Mouse (Mus musculus) MEL (cell line): Measurements from ENCODE around the gene Irf4. TPM values are rescaled to one million over a fixed set of nuclear protein-coding genes. Genes with fewer than 3 reads are reported as not detected.

Experiments used
- DNase-seq: peaks from one replicate; pipeline ENCODE4 v3.0.0; 2011; ENCODE audit warnings: low read depth, low spot score
- H3K27ac ChIP-seq: 2 replicates; pipeline ENCODE4 v1.5.1; 2012; ENCODE audit warnings: low read depth, mild to moderate bottlenecking, control low read depth, low read length, moderate library complexity; ENCODE audit not compliant: control insufficient read depth
- H3K27me3 ChIP-seq, 2 experiments: fragments of 150-350 bp in 1 of 2; sonication (generic) in 1 of 2; 2 replicates each; pipeline ENCODE4 v1.6.1; 2012; ENCODE audit warnings: low read length in 2 of 2, mild to moderate bottlenecking in 2 of 2, improper control_type of control experiment in 1 of 2, moderate library complexity in 1 of 2; ENCODE audit not compliant: insufficient read depth in 2 of 2, control insufficient read depth in 1 of 2
- H3K36me3 ChIP-seq, 2 experiments: 2 replicates each; pipeline ENCODE4 v1.6.1; 2012 to 2014; ENCODE audit warnings: low read length in 2 of 2, improper control_type of control experiment in 1 of 2, inconsistent platforms in 1 of 2, mild to moderate bottlenecking in 1 of 2; ENCODE audit not compliant: insufficient read depth in 2 of 2, control insufficient read depth in 1 of 2
- H3K4me1 ChIP-seq, 2 experiments: fragments of 150-350 bp in 1 of 2; sonication (generic) in 1 of 2; 2 replicates each; pipeline ENCODE4 v1.6.1; 2012; ENCODE audit warnings: low read length in 2 of 2, improper control_type of control experiment in 1 of 2, mild to moderate bottlenecking in 1 of 2; ENCODE audit not compliant: insufficient read depth in 2 of 2, control insufficient read depth in 1 of 2
- H3K4me3 ChIP-seq, 2 experiments: fragments of 150-350 bp in 1 of 2; sonication (generic) in 1 of 2; 2 replicates each; pipeline ENCODE4 v1.5.1; 2012; ENCODE audit warnings: low read depth in 2 of 2, low read length in 2 of 2, mild to moderate bottlenecking in 2 of 2, moderate library complexity in 2 of 2, control low read depth in 1 of 2, improper control_type of control experiment in 1 of 2; ENCODE audit not compliant: control insufficient read depth in 1 of 2, insufficient read depth in 1 of 2
- H3K79me2 ChIP-seq: 2 replicates; pipeline ENCODE4 v1.6.1; 2012; ENCODE audit warnings: mild to moderate bottlenecking, low read length, moderate library complexity; ENCODE audit not compliant: control insufficient read depth, poor library complexity, insufficient read depth
- H3K9ac ChIP-seq: 2 replicates; pipeline ENCODE4 v1.6.1; 2012; ENCODE audit warnings: low read depth, mild to moderate bottlenecking, control low read depth, low read length, moderate library complexity; ENCODE audit not compliant: control insufficient read depth, poor library complexity, severe bottlenecking
- H3K9me3 ChIP-seq: fragments of 150-350 bp; sonication (generic); replicated peaks from 2 replicates; pipeline ENCODE4 v1.6.1; 2012; ENCODE audit warnings: mild to moderate bottlenecking, low read length, improper control_type of control experiment, moderate library complexity; ENCODE audit not compliant: insufficient read depth
- BHLHE40 ChIP-seq: IDR thresholded peaks from 2 replicates; pipeline ENCODE4 v1.6.1; 2012; ENCODE audit warnings: low read depth, mild to moderate bottlenecking, inconsistent platforms, low read length, improper control_type of control experiment, borderline replicate concordance
- CTCF ChIP-seq, 3 experiments: IDR thresholded peaks in 2 of 3; conservative IDR thresholded peaks in 1 of 3; 2 replicates each; pipeline ENCODE4 v1.5.1; 2011 to 2012; ENCODE audit warnings: low read length in 3 of 3, low read depth in 2 of 3, mild to moderate bottlenecking in 2 of 3, improper control_type of control experiment in 1 of 3, inconsistent platforms in 1 of 3, mixed read lengths in 1 of 3, moderate library complexity in 1 of 3; ENCODE audit not compliant: control insufficient read depth in 1 of 3, insufficient read depth in 1 of 3, poor library complexity in 1 of 3, severe bottlenecking in 1 of 3
- ELF1 ChIP-seq: IDR thresholded peaks from 2 replicates; pipeline ENCODE4 v1.6.1; 2014; ENCODE audit warnings: low read depth, mild to moderate bottlenecking, inconsistent platforms, low read length, improper control_type of control experiment, moderate library complexity
- ETS1 ChIP-seq: IDR thresholded peaks from 2 replicates; pipeline ENCODE4 v1.6.1; 2012; ENCODE audit warnings: low read depth, mild to moderate bottlenecking, inconsistent platforms, low read length, improper control_type of control experiment, moderate library complexity
- GABPA ChIP-seq: IDR thresholded peaks from 2 replicates; pipeline ENCODE4 v1.6.1; 2012; ENCODE audit warnings: low read depth, mild to moderate bottlenecking, inconsistent platforms, low read length, improper control_type of control experiment, moderate library complexity
- HCFC1 ChIP-seq: IDR thresholded peaks from 2 replicates; pipeline ENCODE4 v1.6.1; 2012; ENCODE audit warnings: low read depth, mild to moderate bottlenecking, inconsistent platforms, low read length, improper control_type of control experiment, moderate library complexity
- KAT2A ChIP-seq: conservative IDR thresholded peaks from 2 replicates; pipeline ENCODE4 v1.6.1; 2012; ENCODE audit warnings: low read depth, low read length, improper control_type of control experiment, inconsistent platforms
- MAFK ChIP-seq: IDR thresholded peaks from 2 replicates; pipeline ENCODE4 v1.6.1; 2011; ENCODE audit warnings: low read depth, mild to moderate bottlenecking, low read length, improper control_type of control experiment, borderline replicate concordance
- MAX ChIP-seq: IDR thresholded peaks from 2 replicates; pipeline ENCODE4 v1.6.1; 2011; ENCODE audit warnings: low read length, improper control_type of control experiment
- MEF2A ChIP-seq: IDR thresholded peaks from 2 replicates; pipeline ENCODE4 v1.6.1; 2014; ENCODE audit warnings: low read depth, mild to moderate bottlenecking, inconsistent platforms, low read length, improper control_type of control experiment; ENCODE audit not compliant: poor library complexity, insufficient replicate concordance, severe bottlenecking; ENCODE audit errors: extremely low read depth
- NELFE ChIP-seq: IDR thresholded peaks from 2 replicates; pipeline ENCODE4 v1.6.1; 2011; ENCODE audit warnings: low read depth, low read length, improper control_type of control experiment
- POLR2A ChIP-seq, 2 experiments: IDR thresholded peaks; 2 replicates each; pipeline ENCODE4 v1.6.1; 2011 to 2012; ENCODE audit warnings: low read length in 2 of 2, mild to moderate bottlenecking in 2 of 2, control low read depth in 1 of 2, improper control_type of control experiment in 1 of 2, low read depth in 1 of 2, moderate library complexity in 1 of 2; ENCODE audit not compliant: control insufficient read depth in 1 of 2, insufficient read depth in 1 of 2, poor library complexity in 1 of 2
- POLR2AphosphoS2 ChIP-seq: IDR thresholded peaks from 2 replicates; pipeline ENCODE4 v1.6.1; 2011; ENCODE audit warnings: low read length, improper control_type of control experiment
- RAD21 ChIP-seq: IDR thresholded peaks from 2 replicates; pipeline ENCODE4 v1.6.1; 2011; ENCODE audit warnings: mild to moderate bottlenecking, low read depth, low read length, improper control_type of control experiment
- RCOR1 ChIP-seq: IDR thresholded peaks from 2 replicates; pipeline ENCODE4 v1.6.1; 2012; ENCODE audit warnings: low read depth, mild to moderate bottlenecking, inconsistent platforms, low read length, improper control_type of control experiment
- SIN3A ChIP-seq: IDR thresholded peaks from 2 replicates; pipeline ENCODE4 v1.6.1; 2012; ENCODE audit warnings: low read length, improper control_type of control experiment, inconsistent platforms
- SMC3 ChIP-seq: IDR thresholded peaks from 2 replicates; pipeline ENCODE4 v1.6.1; 2011; ENCODE audit warnings: low read depth, low read length, improper control_type of control experiment
- TAL1 ChIP-seq: IDR thresholded peaks from 2 replicates; pipeline ENCODE4 v1.6.1; 2012; ENCODE audit warnings: mild to moderate bottlenecking, inconsistent platforms, low read length, moderate library complexity, mixed read lengths
- TBP ChIP-seq: IDR thresholded peaks from 2 replicates; pipeline ENCODE4 v1.8.0; 2011; ENCODE audit warnings: low read depth, low read length, improper control_type of control experiment
- USF1 ChIP-seq: IDR thresholded peaks from 2 replicates; pipeline ENCODE4 v1.6.1; 2014; ENCODE audit warnings: low read depth, mild to moderate bottlenecking, inconsistent platforms, low read length, improper control_type of control experiment, moderate library complexity
- ZC3H11A ChIP-seq: IDR thresholded peaks from 2 replicates; pipeline ENCODE4 v1.6.1; 2012; ENCODE audit warnings: low read depth, mild to moderate bottlenecking, inconsistent platforms, low read length, improper control_type of control experiment
- ZMIZ1 ChIP-seq: IDR thresholded peaks from 2 replicates; pipeline ENCODE4 v1.6.1; 2012; ENCODE audit warnings: low read depth, mild to moderate bottlenecking, inconsistent platforms, low read length, improper control_type of control experiment, moderate library complexity
- ZNF384 ChIP-seq: IDR thresholded peaks from 2 replicates; pipeline ENCODE4 v1.6.1; 2012; ENCODE audit warnings: low read depth, mild to moderate bottlenecking, inconsistent platforms, low read length, improper control_type of control experiment
- polyA plus RNA-seq, 2 experiments: library from polyadenylated mRNA; stranded (reverse) in 1 of 2; unstranded in 1 of 2; fragments of >175 nt in 1 of 2; fragments of >200 nt in 1 of 2; gene quantifications; 2 replicates each; pipeline versions ENCODE4 v1.2.1 to v1.2.4; 2012; ENCODE audit warnings: low replicate concordance in 2 of 2, low read depth in 1 of 2; ENCODE audit not compliant: insufficient read length in 2 of 2, insufficient read depth in 1 of 2, missing spikeins in 1 of 2
- total RNA-seq: library from RNA; depleted of rRNA; stranded (reverse); fragments of 300-350 nt; gene quantifications from 2 replicates; pipeline ENCODE4 v1.2.3, GENCODE M21; 2012

Irf4 gene
- total and polyA plus RNA-seq, 3 experiments = not detected

DNA sequence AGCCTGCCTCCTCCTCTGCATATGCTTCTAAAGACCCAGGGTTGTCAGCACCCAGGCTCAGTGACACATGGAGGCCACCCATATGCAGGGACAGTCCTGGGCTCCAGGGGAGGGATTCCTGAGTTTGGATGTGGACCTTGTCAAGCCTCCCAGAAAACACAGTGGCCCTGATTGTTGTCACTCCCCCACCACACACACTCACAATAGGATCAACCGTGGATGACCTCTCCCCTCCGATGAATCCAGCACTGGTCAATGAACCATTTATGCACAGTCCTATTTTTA, 38.0 kb downstream of the Irf4 start:
- H3K27me3 ChIP-seq = no peaks in the 10 kb centered on the region
- no peak overlapping the region for H3K4me3 ChIP-seq
- H3K27ac ChIP-seq = no peak overlapping the region
- TF ChIP-seq BHLHE40 = no peak
- no peak for TF ChIP-seq USF1
- TF ChIP-seq ZMIZ1 = no peak
- no peak for TF ChIP-seq HCFC1
- no peak for TF ChIP-seq ETS1
- DNase-seq = no peak
- no peak overlapping the region for H3K9ac ChIP-seq
- no peaks in the 10 kb centered on the region for H3K79me2 ChIP-seq
- H3K9me3 ChIP-seq = no peaks in the 10 kb centered on the region
- no peaks in the 10 kb centered on the region for H3K36me3 ChIP-seq
- H3K4me1 ChIP-seq = no peaks in the 10 kb centered on the region

DNA sequence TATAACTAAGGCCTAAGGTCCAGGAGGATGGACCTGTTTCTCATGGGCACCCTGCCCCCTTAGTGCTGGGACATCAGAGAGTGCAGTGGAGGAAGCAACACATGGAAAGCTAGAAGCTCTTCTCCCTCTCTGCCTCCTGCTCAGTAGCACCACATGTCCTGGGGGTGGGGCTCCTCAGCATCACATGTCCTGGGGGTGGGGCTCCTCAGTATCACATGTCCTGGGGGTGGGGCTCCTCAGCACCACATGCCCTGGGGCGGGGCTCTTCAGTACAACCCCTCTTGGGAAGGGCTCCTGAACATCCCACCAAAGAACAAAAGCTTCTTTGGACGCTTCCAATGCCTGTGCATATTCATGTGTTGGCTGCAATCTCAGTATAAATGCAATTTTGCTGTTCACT, 38.5 kb downstream of the Irf4 start:
- no peak for DNase-seq
- Histone ChIP-seq H3K79me2 (no peaks in the 10 kb centered on the region), H3K9ac (no peak overlapping the region), H3K27me3 (no peaks in the 10 kb centered on the region), H3K27ac (no peak overlapping the region), H3K4me3 (no peak overlapping the region), H3K36me3 (no peaks in the 10 kb centered on the region), H3K9me3 (no peaks in the 10 kb centered on the region), H3K4me1 (no peaks in the 10 kb centered on the region)
- TF ChIP-seq TBP (no peak), CTCF (IDR thresholded peaks at IDR 0.05 in 2 of 3, conservative IDR thresholded peaks at IDR 0.05 in 1 of 3; ENCODE audit: control insufficient read depth in 1 of 3, insufficient read depth in 1 of 3, low read depth in 2 of 3, low read length in 3 of 3, poor library complexity in 1 of 3, severe bottlenecking in 1 of 3) (no peak), SMC3 (no peak), USF1 (no peak), ELF1 (no peak), MEF2A (no peak), RAD21 (no peak), BHLHE40 (no peak), GABPA (no peak), ZNF384 (no peak), ZC3H11A (no peak), POLR2AphosphoS2 (no peak), MAX (no peak), SIN3A (no peak), POLR2A (IDR thresholded peaks at IDR 0.05; ENCODE audit: control insufficient read depth in 1 of 2, insufficient read depth in 1 of 2, low read depth in 1 of 2, low read length in 2 of 2, poor library complexity in 1 of 2) (no peak), TAL1 (no peak), NELFE (no peak), KAT2A (no peak), MAFK (no peak), RCOR1 (no peak)
